Mouse (Mus musculus) stomach, postnatal 0 days (tissue): Measurements from ENCODE around the gene Zfp626.

Source experiments
- CTCF ChIP-seq: IDR thresholded peaks from 2 replicates; pipeline ENCODE4 v1.5.1; 2016; ENCODE audit warnings: antibody characterized with exemption, low read depth, mild to moderate bottlenecking, moderate library complexity
- EP300 ChIP-seq: optimal IDR thresholded peaks from 2 replicates; pipeline ENCODE3; 2016; ENCODE audit warnings: antibody characterized with exemption

DNA sequence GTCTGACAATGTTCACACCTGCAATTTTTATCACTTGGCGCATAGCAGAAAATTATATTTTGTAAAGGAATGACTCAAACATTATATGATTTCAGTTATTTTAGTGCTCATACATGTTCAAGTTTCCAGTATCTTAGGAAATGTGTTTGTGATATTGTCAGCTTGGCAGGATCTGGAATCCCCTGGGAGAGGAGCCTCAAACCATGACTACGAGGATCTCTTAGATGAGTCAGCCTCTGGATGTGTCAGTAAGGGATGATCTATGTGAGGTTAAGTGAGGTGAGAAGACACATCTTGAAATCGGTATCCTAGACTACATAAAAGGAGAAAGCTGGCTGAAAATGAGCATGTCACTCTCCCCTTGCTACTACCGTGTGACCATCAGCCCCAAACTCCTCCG is 17.7 kb upstream of the Zfp626 start:
- TF ChIP-seq CTCF (no peak), EP300 (no peak)
